Mouse (Mus musculus) frontal cortex, adult (tissue): ENCODE data around the gene Ccm2l.

Experiments
- ATAC-seq: cut with Nextera tagmentation; 2 replicates; pipeline ENCODE4 v1.9.2; 2017; ENCODE audit warnings: mild to moderate bottlenecking, moderate library complexity, mixed read lengths; ENCODE audit not compliant: low TSS enrichment

The Ccm2l gene

GRCm38 (mm10) chr2:153052700-153053351 lies 12.9 kb upstream of the Ccm2l start:
- ATAC-seq: no peak

- ATAC-seq: no peak
Measured at GRCm38 (mm10) chr2:153053896-153054295, 11.9 kb upstream of the Ccm2l start.

DNA sequence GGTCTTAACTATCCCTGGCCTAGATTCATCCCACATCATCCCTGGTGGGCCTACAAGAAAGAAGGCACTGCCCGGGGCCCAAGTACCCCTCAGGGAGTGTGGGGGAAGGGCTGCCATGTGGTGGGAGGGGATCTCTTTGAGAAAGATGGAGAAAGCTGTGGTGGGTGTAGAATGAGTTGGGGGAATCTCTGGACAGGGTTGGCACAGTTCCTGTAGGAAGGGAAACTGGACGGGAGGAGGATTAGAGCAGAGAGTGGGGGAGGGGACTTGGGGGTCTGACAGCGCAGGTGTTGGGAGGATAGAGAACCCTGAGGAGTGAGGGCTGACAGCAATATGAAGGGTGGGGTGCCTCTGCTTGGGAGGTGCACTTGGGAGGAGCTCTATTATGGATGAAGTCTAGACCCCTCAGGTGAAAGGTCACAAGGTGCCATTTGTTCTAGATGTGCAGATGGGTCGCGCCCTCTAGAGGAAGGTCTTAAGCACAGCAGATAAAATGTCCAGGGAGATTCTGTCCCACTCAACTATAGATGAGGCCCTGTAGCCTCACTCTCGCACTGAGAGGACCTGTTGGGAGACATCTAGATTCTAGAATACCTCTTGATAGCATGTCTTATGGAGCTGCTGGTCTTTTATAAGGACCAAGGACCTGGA lies 10.4 kb upstream of the Ccm2l start:
- no peak for ATAC-seq

GRCm38 (mm10) chr2:153058365-153058764 lies 7.4 kb upstream of the Ccm2l start:
- ATAC-seq: no peak

DNA sequence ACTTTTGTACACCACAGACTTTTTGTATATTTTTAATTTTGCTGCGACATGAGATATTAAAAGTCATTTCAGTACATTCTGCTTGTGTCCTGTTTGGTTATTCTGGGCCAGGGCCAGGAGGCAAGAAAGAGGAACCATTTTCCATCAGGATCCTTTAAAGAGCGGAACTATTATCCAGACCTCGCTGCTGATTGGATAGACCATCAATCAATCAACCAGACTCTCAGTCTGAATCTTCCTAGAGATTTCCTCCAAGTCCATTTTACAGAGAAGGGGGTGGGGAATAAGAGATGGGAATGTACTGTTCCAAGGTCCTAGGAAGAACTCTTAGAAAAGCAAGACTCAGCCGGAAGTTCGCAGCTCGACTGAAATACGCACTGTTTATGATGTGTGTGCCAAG lies 5.5 kb upstream of the Ccm2l start:
- ATAC-seq: no peak

DNA sequence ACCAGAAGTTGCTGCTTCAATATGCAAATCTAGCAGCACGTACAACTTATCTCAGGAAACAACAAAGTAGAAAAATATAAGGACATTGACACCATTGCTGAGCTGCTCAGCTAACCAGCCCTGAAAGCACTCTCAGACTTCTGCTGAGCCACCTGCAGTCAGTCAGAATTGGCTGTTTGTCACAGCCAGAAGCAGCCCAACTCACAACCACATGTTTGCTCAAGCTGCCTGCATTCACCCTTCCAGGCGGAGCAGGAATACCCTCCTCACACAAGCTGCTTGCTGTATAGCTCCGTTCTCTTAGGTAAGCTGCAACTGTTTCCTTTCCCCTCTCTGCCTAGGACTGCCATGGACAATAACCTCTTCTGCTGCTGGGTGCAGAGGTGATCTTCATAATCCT lies 2.4 kb upstream of the Ccm2l start:
- no peak for ATAC-seq

DNA sequence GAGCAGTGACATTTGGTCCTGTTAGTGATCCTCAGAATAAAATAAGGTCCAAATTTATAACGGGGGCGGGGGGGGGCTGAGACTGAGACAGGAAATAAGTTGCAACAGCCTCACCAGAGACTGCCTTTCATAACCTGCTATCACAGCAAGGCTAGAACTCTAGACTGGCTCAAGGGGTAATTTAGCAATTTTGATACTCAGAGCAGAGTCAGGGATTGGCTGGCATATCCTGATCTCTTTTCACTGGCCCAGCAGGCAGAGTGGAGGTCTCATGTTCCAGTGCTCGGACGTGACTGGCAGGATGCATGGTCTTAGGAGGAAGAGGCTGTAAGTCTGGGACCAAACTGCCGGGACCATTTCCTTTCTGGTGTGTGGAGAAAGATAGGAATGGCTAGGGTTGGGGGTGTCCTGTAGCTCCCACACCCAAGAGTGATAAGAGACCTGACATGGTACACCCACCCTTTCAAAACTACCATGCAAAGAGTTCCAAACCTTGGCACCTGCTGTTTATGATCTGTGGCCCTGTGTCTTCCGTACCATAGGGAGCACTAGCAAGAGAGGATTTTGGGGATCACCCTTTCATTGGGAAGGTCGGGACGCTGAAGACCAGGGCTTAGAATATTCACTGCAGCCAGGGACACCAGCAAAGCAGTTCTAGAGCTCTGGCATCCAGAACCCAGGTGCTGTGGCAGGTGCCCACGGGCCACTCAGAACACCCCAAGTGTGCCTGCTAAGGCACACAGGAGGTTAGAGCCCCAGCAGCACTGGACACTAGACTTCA lies 1.4 kb upstream of the Ccm2l start:
- ATAC-seq: no peak

GRCm38 (mm10) chr2:153066991-153067390 lies 1.2 kb downstream of the Ccm2l start:
- ATAC-seq: no peak

DNA sequence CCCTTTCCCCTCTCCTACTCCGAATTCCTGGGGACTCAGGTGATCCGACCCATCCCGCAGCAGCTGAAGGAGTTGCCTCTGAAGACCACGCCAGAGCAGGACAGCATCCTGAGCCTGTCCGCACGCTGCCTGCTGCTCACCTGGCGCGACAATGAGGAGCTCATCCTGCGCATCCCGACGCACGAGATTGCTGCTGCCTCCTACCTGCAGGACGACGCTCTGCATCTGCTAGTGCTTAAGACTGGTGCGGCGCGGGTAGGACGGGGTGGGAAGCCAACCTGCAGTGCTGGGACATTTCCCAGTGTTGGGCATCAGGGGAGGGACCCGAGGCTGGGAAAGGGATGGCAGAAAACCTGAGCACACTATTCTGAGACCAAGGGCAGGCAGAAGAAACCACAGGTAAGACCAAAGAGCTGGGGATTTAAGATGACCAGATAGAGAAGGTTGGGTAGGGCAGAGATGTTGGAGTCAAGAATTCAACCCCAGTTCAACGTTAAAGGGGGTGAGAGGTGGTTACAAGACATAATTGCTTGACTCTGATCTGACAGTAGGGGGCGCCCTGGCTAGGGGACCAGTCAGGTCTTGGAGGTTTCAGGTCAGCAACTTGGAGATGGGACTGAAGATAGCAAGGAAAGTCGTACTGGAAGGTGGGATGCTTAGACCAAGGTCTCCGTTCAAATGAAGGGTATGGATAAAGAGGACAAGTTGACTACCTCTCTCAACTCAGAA lies 5.2 kb downstream of the Ccm2l start:
- no peak for ATAC-seq

DNA sequence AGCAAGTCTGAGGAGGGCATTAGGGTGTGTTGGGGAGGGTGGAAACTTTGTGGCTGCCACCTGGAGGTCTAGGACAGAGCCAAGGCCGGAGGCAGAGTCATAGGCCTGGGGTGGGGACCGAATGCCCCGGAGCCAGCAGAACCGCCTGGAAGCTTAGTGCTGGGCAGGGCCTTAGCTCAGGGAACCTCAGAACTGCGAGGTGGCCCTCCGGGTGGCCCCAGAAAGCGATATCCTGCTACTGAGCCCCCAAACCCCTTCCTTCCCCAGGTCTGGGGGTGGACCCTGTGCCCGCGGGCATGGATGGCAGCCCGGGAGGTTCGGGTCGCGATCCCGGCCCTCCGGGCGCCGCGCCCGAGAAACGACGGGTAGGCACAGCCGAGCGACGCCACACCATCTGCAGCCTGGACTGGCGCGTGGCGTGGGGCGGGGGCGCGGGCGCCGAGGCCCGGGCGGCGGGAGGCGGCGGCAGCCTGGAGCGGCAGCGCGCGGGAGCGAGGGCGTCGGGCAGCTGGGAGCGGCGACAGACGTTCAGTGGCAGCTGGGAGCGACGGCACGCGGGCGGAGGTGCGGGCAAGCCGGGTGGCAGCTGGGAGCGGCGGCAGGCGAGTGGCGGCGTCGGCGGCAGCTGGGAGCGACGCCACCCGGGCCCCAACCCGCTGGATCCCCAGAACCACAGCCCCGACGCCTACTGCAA lies 5.9 kb downstream of the Ccm2l start:
- peak; percentile 68 for ATAC-seq

DNA sequence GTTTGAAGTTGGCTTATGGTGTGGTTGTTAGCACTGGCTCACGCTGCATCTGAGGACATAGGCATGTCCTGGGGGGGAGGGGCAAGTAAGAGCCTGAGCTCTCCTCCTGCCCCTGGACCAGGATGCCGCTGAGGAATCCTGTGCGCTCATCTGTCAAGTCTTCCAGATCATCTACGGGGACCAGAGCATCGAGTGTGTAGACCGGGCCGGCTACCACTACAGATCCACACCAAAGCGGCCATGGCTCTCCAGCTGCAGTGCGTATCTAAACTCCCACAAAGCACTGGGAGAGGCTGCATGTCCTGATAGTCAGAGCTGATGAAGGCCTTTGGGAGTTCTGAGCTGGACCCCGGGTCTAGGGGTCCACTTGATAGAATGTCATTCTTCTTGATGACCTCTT lies 8.9 kb downstream of the Ccm2l start:
- no peak for ATAC-seq

DNA sequence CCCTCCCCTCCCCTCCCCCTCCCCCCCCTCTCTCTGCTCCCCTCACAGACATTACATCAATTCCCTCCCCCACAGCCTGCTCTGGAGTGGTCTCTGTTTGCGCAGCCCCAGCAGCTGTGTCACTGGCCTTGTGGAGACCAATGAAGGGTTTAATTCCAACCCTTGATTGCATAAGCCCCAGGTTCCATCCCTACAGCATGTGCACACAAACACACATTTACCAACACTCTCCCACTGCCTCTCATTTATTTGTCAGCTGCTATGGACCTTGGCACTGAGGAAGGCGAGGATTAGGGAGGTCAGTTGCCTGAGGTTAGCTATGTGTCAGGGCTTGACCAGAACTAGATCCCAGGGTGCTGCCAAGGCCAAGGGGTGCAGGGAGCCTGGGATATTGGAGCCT lies 10.2 kb downstream of the Ccm2l start:
- no peak for ATAC-seq

DNA sequence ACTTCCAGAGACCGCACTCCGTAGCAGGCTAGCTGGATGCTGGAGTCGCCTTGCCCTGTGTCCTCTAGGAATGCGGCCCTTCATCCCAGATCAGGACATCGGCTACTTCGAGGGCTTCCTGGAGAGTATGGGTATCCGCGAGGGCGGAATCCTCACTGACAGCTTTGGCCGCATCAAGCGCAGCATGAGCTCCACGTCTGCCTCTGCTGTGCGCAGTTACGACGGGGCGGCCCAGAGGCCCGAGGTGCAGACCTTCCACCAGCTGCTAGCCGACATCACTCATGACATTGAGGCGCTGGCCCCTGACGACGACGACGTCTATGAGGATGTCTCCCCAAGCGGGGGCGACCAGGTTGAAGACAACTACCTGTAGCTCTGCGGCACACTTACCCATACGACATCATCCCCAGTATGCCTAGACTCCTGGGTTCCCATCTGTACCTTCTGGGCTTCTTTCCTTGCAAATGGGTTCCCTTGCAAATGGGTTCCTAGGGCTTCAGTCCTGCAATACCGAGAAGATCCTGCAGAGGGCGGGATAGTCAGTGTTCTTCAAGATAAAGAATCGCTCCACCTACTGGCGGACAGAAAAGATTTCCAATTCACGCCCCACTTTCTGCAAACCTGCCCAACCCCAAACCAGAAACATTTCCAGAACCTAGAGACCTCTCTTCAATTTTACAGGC lies 15.2 kb downstream of the Ccm2l start:
- peak; percentile 77 for ATAC-seq

GRCm38 (mm10) chr2:153081866-153082265 lies 16.1 kb downstream of the Ccm2l start:
- ATAC-seq: no peak

DNA sequence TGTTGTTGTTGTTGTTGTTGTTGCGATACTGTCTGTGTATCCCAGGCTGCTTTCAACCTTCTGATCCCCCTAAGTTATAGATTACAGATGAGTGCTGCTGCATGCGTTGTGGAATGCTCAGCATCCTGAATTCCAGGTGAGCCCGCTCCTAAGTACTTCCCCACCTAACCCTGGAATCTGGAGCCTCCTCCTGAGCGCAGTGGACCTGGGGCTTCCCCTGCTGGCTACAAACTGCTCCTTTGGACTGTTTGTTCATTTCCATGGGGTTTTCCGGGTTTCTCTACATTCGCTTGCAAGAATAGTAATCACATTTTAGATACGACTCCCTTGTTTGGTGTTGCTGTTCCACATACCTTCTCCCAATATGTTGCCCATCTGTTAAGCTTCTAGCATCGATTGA lies 17.5 kb downstream of the Ccm2l start:
- ATAC-seq: no peak

- ATAC-seq: no peak
Measured at GRCm38 (mm10) chr2:153083824-153084223, 18.1 kb downstream of the Ccm2l start.

GRCm38 (mm10) chr2:153084261-153084976 lies 18.7 kb downstream of the Ccm2l start:
- no peak for ATAC-seq

DNA sequence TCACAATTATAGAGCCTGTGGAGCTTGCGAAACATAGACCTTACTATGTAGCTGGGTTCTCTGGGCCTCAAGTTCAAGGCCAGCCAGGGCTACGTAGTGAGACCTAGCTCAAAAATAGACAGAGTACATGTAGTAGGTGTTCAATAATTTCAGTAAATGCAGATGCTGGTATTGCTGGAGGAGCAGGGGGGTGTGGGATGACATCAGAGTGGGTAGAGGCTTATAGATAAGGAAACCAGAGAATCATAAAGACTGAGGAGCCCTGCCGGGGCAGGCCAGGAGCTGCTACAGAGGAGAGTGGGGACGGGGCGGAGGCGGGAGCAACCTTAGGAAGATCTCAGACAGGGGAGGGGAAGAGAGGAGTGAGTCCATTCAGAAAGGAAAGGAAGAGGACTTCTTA lies 19.8 kb downstream of the Ccm2l start:
- no peak for ATAC-seq

DNA sequence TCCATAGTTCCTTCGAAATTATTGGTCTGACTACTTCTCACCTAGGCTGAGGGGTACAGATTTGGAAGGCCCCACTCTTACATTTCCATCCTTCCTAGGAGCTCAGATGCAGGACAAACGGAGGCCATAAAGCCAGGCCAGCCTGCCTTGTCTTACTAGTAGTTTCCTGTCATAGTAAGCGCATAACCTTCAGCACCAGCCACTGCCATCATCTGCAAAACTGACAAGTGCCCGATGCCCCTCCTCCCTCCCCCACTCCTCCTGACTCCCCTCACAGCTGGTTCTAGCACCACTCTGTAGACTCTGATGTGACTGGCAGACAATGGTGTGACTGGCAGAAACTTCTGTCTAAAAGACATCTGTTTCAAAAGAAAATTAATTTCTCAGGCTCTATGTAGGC lies 20.4 kb downstream of the Ccm2l start:
- no peak for ATAC-seq

DNA sequence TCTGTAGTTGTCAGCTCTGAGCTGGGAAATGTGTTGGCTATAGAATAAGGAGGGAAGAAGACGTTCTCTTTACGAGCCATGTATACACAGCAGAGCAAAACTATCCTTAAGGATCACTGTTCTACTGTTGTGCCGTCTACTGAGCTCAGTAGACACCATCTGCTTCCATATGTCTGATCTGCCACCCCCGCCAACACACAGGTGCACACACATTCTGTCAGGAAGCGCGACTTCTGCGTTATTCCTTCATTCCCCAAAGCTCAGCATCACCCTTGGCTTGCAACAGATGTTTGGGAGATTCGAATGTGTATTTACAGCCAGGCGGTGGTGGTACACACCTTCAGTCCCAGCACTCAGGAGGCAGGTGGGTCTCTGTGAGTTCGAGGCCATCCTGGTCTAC lies 21.3 kb downstream of the Ccm2l start:
- ATAC-seq: peak; percentile 34

GRCm38 (mm10) chr2:153089316-153089715 lies 23.6 kb downstream of the Ccm2l start:
- no peak for ATAC-seq
